Mouse (Mus musculus): Measurements from ENCODE around the gene Tnfaip6. TPM values are rescaled to one million over a fixed set of nuclear protein-coding genes. Genes with fewer than 3 reads are reported as not detected.

The Tnfaip6 gene
- polyA plus RNA-seq, 1 experiment = 16.9 TPM

- WGBS = 77% methylated on average over 5 of the region's 5 CpGs
- H3K4me3 ChIP-seq (replicated peaks; ENCODE audit: insufficient read depth, low read depth, low read length) = no peak overlapping the region
- no peaks in the 10 kb centered on the region for H3K4me1 ChIP-seq (ENCODE audit: control insufficient read depth, insufficient read depth, low read length)
- H3K27ac ChIP-seq (ENCODE audit: insufficient read depth, low read length) = no peak overlapping the region
- TF ChIP-seq CTCF (IDR thresholded peaks at IDR 0.05; ENCODE audit: borderline replicate concordance, insufficient read depth, low read depth, low read length) (no peak), POLR2A (IDR thresholded peaks at IDR 0.05; ENCODE audit: borderline replicate concordance, insufficient read depth, low read length) (no peak)
- no peak for DNase-seq
- H3K27me3 ChIP-seq (ENCODE audit: control insufficient read depth, insufficient read depth, low read length) = no peaks in the 10 kb centered on the region
Observed at GRCm38 (mm10) chr2:52038558-52038957, 749 bp downstream of the Tnfaip6 start.

GRCm38 (mm10) chr2:52039083-52039801, 1.4 kb downstream of the Tnfaip6 start:
- Histone ChIP-seq H3K4me1 (ENCODE audit: control insufficient read depth, insufficient read depth, low read length) (no peaks in the 10 kb centered on the region), H3K4me3 (replicated peaks; ENCODE audit: insufficient read depth, low read depth, low read length) (no peak overlapping the region)

GRCm38 (mm10) chr2:52042132-52042531, 4.3 kb downstream of the Tnfaip6 start:
- DNase-seq = no peak
- H3K4me3 ChIP-seq (replicated peaks; ENCODE audit: insufficient read depth, low read depth, low read length) = no peak overlapping the region
- H3K4me1 ChIP-seq (ENCODE audit: control insufficient read depth, insufficient read depth, low read length) = no peaks in the 10 kb centered on the region
- WGBS = 85% methylated on average over 3 of the region's 3 CpGs
- H3K27ac ChIP-seq (ENCODE audit: insufficient read depth, low read length) = no peak overlapping the region; the same call in 1 of the 2 replicates
- no peaks in the 10 kb centered on the region for H3K27me3 ChIP-seq (ENCODE audit: control insufficient read depth, insufficient read depth, low read length)
- no peak for TF ChIP-seq POLR2A (IDR thresholded peaks at IDR 0.05; ENCODE audit: borderline replicate concordance, insufficient read depth, low read length)
- no peak for TF ChIP-seq CTCF (IDR thresholded peaks at IDR 0.05; ENCODE audit: borderline replicate concordance, insufficient read depth, low read depth, low read length)

More at GRCm38 (mm10) chr2:52039083-52039801, 1.4 kb downstream of the Tnfaip6 start:
- H3K27ac ChIP-seq (ENCODE audit: insufficient read depth, low read length) = no peak overlapping the region
- WGBS = 86% methylated on average over 8 of the region's 8 CpGs
- DNase-seq = no peak
- TF ChIP-seq POLR2A (IDR thresholded peaks at IDR 0.05; ENCODE audit: borderline replicate concordance, insufficient read depth, low read length) (no peak), CTCF (IDR thresholded peaks at IDR 0.05; ENCODE audit: borderline replicate concordance, insufficient read depth, low read depth, low read length) (no peak)
- no peaks in the 10 kb centered on the region for H3K27me3 ChIP-seq (ENCODE audit: control insufficient read depth, insufficient read depth, low read length)

- Histone ChIP-seq H3K27me3 (ENCODE audit: control insufficient read depth, insufficient read depth, low read length) (no peaks in the 10 kb centered on the region), H3K27ac (ENCODE audit: insufficient read depth, low read length) (no peak overlapping the region; the same call in 1 of the 2 replicates), H3K4me1 (ENCODE audit: control insufficient read depth, insufficient read depth, low read length) (no peaks in the 10 kb centered on the region), H3K4me3 (replicated peaks; ENCODE audit: insufficient read depth, low read depth, low read length) (no peak overlapping the region)
- TF ChIP-seq CTCF (IDR thresholded peaks at IDR 0.05; ENCODE audit: borderline replicate concordance, insufficient read depth, low read depth, low read length) = no peak
- no peak for TF ChIP-seq POLR2A (IDR thresholded peaks at IDR 0.05; ENCODE audit: borderline replicate concordance, insufficient read depth, low read length)
- DNase-seq = peak; percentile 10 to 29
- WGBS = 49% methylated on average over 5 of the region's 5 CpGs
Observed at GRCm38 (mm10) chr2:52042714-52043113, 4.9 kb downstream of the Tnfaip6 start.

- Histone ChIP-seq H3K27ac (ENCODE audit: insufficient read depth, low read length) (no peak overlapping the region; the same call in 1 of the 2 replicates), H3K27me3 (ENCODE audit: control insufficient read depth, insufficient read depth, low read length) (no peaks in the 10 kb centered on the region), H3K4me1 (ENCODE audit: control insufficient read depth, insufficient read depth, low read length) (no peaks in the 10 kb centered on the region), H3K4me3 (replicated peaks; ENCODE audit: insufficient read depth, low read depth, low read length) (no peak overlapping the region)
- TF ChIP-seq POLR2A (IDR thresholded peaks at IDR 0.05; ENCODE audit: borderline replicate concordance, insufficient read depth, low read length) (no peak), CTCF (IDR thresholded peaks at IDR 0.05; ENCODE audit: borderline replicate concordance, insufficient read depth, low read depth, low read length) (no peak)
- WGBS = 77% methylated on average over 11 of the region's 11 CpGs
- DNase-seq = no peak
Observed at GRCm38 (mm10) chr2:52043485-52043884, 5.7 kb downstream of the Tnfaip6 start.

- H3K4me1 ChIP-seq (ENCODE audit: control insufficient read depth, insufficient read depth, low read length) = no peaks in the 10 kb centered on the region
- H3K27ac ChIP-seq (ENCODE audit: insufficient read depth, low read length) = no peak overlapping the region
- TF ChIP-seq CTCF (IDR thresholded peaks at IDR 0.05; ENCODE audit: borderline replicate concordance, insufficient read depth, low read depth, low read length) (no peak), POLR2A (IDR thresholded peaks at IDR 0.05; ENCODE audit: borderline replicate concordance, insufficient read depth, low read length) (no peak)
- H3K4me3 ChIP-seq (replicated peaks; ENCODE audit: insufficient read depth, low read depth, low read length) = no peak overlapping the region
- no peak for DNase-seq
- H3K27me3 ChIP-seq (ENCODE audit: control insufficient read depth, insufficient read depth, low read length) = no peaks in the 10 kb centered on the region
- 87% methylated on average over 5 of the region's 5 CpGs for WGBS
Observed at GRCm38 (mm10) chr2:52046032-52046431, 8.2 kb downstream of the Tnfaip6 start.

- Histone ChIP-seq H3K27me3 (ENCODE audit: control insufficient read depth, insufficient read depth, low read length) (no peaks in the 10 kb centered on the region), H3K4me1 (ENCODE audit: control insufficient read depth, insufficient read depth, low read length) (no peaks in the 10 kb centered on the region), H3K4me3 (replicated peaks; ENCODE audit: insufficient read depth, low read depth, low read length) (no peak overlapping the region), H3K27ac (ENCODE audit: insufficient read depth, low read length) (no peak overlapping the region)
- TF ChIP-seq CTCF (IDR thresholded peaks at IDR 0.05; ENCODE audit: borderline replicate concordance, insufficient read depth, low read depth, low read length) (no peak), POLR2A (IDR thresholded peaks at IDR 0.05; ENCODE audit: borderline replicate concordance, insufficient read depth, low read length) (no peak)
- WGBS = 92% methylated on average over 11 of the region's 11 CpGs
- no peak for DNase-seq
Observed at GRCm38 (mm10) chr2:52050823-52051222, 13.0 kb downstream of the Tnfaip6 start.

GRCm38 (mm10) chr2:52052335-52052734, 14.5 kb downstream of the Tnfaip6 start:
- TF ChIP-seq POLR2A (IDR thresholded peaks at IDR 0.05; ENCODE audit: borderline replicate concordance, insufficient read depth, low read length) (no peak), CTCF (IDR thresholded peaks at IDR 0.05; ENCODE audit: borderline replicate concordance, insufficient read depth, low read depth, low read length) (no peak)
- Histone ChIP-seq H3K27ac (ENCODE audit: insufficient read depth, low read length) (no peak overlapping the region), H3K4me1 (ENCODE audit: control insufficient read depth, insufficient read depth, low read length) (no peaks in the 10 kb centered on the region), H3K27me3 (ENCODE audit: control insufficient read depth, insufficient read depth, low read length) (no peaks in the 10 kb centered on the region), H3K4me3 (replicated peaks; ENCODE audit: insufficient read depth, low read depth, low read length) (no peak overlapping the region)
- 40% methylated on average over 4 of the region's 4 CpGs for WGBS
- no peak for DNase-seq
